19 mouse cellular contexts compared by ENCODE assay signal in genomic region chr6:86474646-86475181, GRCm38 (mm10). TPM values are rescaled to one million over a fixed set of nuclear protein-coding genes. Genes with fewer than 3 reads are reported as not detected.
DNase-seq lines count a peak whose midpoint lies in the region; ATAC-seq and TF ChIP-seq lines count a peak whose summit lies in the region.
"Had no signal": no experiment of that assay in that cellular context is flagged by ENCODE, and none has a peak within 500 bp of the region (broad histone marks: within the 10 kb centered on the region; RNA-seq: fewer than 3 reads in every experiment).

No protein-coding gene starts in this region.

- H3K4me2 ChIP-seq in lung, embryonic 16.5 days (ENCODE audit: low read depth, low read length): no peak overlapping the region
- peak overlapping the region; percentile 47 for H3K4me2 ChIP-seq in myocyte (ENCODE audit: low read depth)

- H3K9me3 ChIP-seq in lung, embryonic 16.5 days (ENCODE audit: control insufficient read depth, low read length): no peaks in the 10 kb centered on the region

- H3K36me3 ChIP-seq in lung, embryonic 16.5 days (ENCODE audit: control insufficient read depth, insufficient read depth, low read length): no peaks in the 10 kb centered on the region; the same call in 1 of the 2 replicates
- H3K36me3 ChIP-seq in myocyte (ENCODE audit: control insufficient read depth, insufficient read depth): no peaks in the 10 kb centered on the region

- peak overlapping the region; percentile 73 for H3K4me3 ChIP-seq in gastrocnemius, adult 2 months
- H3K4me3 ChIP-seq in lung, embryonic 16.5 days (ENCODE audit: low read length): no peak overlapping the region
- no peak overlapping the region for H3K4me3 ChIP-seq in lung, adult 2 months (replicated peaks; ENCODE audit: extremely low read depth, low read depth, low read length)
- no peak overlapping the region for H3K4me3 ChIP-seq in myocyte
- H3K4me3 ChIP-seq: erythroblast, embryonic 14.5 days had no signal

- no peak for TF ChIP-seq POLR2A in lung, adult 2 months (IDR thresholded peaks at IDR 0.05; ENCODE audit: borderline replicate concordance, extremely low read depth, low read depth, low read length)
- no peak for TF ChIP-seq POLR2A in myocyte (IDR thresholded peaks at IDR 0.05; ENCODE audit: insufficient read length, low read depth)

- intact Hi-C loops in gastrocnemius, adult 2 months (cut with DNase I): no loop called here

- H3K9ac ChIP-seq in lung, embryonic 16.5 days (ENCODE audit: low read length): no peak overlapping the region
- H3K9ac ChIP-seq: forebrain, postnatal 0 days had no signal

- TF ChIP-seq CTCF in gastrocnemius, adult 2 months (IDR thresholded peaks at IDR 0.05): no peak
- TF ChIP-seq CTCF in lung, adult 2 months (IDR thresholded peaks at IDR 0.05; ENCODE audit: insufficient read depth, low read length): no peak

- H3ac ChIP-seq in myocyte (ENCODE audit: control insufficient read depth, insufficient read length): no peak overlapping the region

- peaks cover 23% of the 10 kb centered on the region for H3K4me1 ChIP-seq in lung, embryonic 16.5 days (replicated peaks; ENCODE audit: control insufficient read depth, insufficient read depth, low read length)
- H3K4me1 ChIP-seq in lung, adult 2 months (ENCODE audit: control insufficient read depth, insufficient read depth, low read length): peaks cover 33% of the 10 kb centered on the region

- no peaks in the 10 kb centered on the region for H3K79me2 ChIP-seq in myocyte (ENCODE audit: control insufficient read depth, insufficient read depth)

- no peak for DNase-seq in gastrocnemius, adult 2 months
- no peak for DNase-seq in gastrocnemius, adult 8-10 months (ENCODE audit: low spot score in 2 of 2)
- DNase-seq in kidney, adult 11 months: peak; percentile 0
- no peak for DNase-seq in kidney, adult 8-10 months
- DNase-seq in lung, adult 2 months: no peak
- no peak for DNase-seq in spleen, adult 18-20 months
- DNase-seq: adrenal gland, postnatal 36 days; forebrain, postnatal 0 days; layer of hippocampus, postnatal 36 days; midbrain, embryonic 14.5 days; right cerebral cortex, adult 18-20 months had no signal

- ATAC-seq in lung, embryonic 16.5 days (ENCODE audit: low read depth): no peak
- ATAC-seq: activated CD4-positive, CD25-positive, alpha-beta regulatory T cell, adult 4 months; forebrain, postnatal 0 days; inflammation-experienced regulatory T-cells, adult 6 months had no signal

- H3K27ac ChIP-seq in gastrocnemius, adult 2 months: peak overlapping the region; percentile 92
- peak overlapping the region; percentile 58 for H3K27ac ChIP-seq in lung, embryonic 16.5 days (ENCODE audit: low read length)
- H3K27ac ChIP-seq: macrophage had no signal

- no peaks in the 10 kb centered on the region for H3K27me3 ChIP-seq in lung, embryonic 16.5 days (ENCODE audit: control insufficient read depth, insufficient read depth, low read depth, low read length)
- H3K27me3 ChIP-seq in myocyte (ENCODE audit: control insufficient read depth, insufficient read depth, insufficient read length): no peaks in the 10 kb centered on the region

TF ChIP-seq in myocyte, 11 proteins besides CTCF, POLR2A, EP300 and RAD21:
- TF ChIP-seq MYOG (IDR thresholded peaks at IDR 0.05; ENCODE audit: control insufficient read depth in 1 of 3, insufficient read depth in 1 of 3, insufficient read length in 2 of 3, low read depth in 2 of 3): no peak
TF ChIP-seq in myocyte: peak in this region for 0.

RNA-seq across cellular contexts. Expression of gene C87436, which starts 36.5 kb away (rescaled TPM):
- total RNA-seq in gastrocnemius, adult 2 months (2021): 1 to 10 TPM; 7.5 to 8.0 TPM
- 1 to 10 TPM; 6.1 to 9.2 (median 7.7) TPM for total RNA-seq in gastrocnemius, adult 8-10 months (2022)
- 23.8 and 26.7 TPM in 2 replicates for polyA plus RNA-seq in lung, embryonic 16.5 days (2015; fragmentation: Nextera tagmentation; extraction: Ambion mirVana)
- polyA plus RNA-seq in lung, adult 2 months (2012; rRNA removed): 10.4 and 13.4 TPM in 2 replicates
- 6.9 TPM for polyA plus RNA-seq in myocyte (2012; fragmentation: generic; extraction: Trizol)

RNA-seq across cellular contexts. Expression of gene Gm44790, which starts 48.3 kb away (rescaled TPM):
- under 1 TPM in 1 of 2 experiments, not detected in 1; 0.53 TPM for total RNA-seq in gastrocnemius, adult 2 months (2021)
- total RNA-seq in gastrocnemius, adult 8-10 months (2022): 1 to 10 TPM in 1 of 4 experiments, not detected in 3; 1.3 TPM
- not detected in 2 replicates for polyA plus RNA-seq in lung, embryonic 16.5 days (2015; fragmentation: Nextera tagmentation; extraction: Ambion mirVana)
- 6.9 and 9.6 TPM in 2 replicates for polyA plus RNA-seq in lung, adult 2 months (2012; rRNA removed)
- not detected for polyA plus RNA-seq in myocyte (2012; fragmentation: generic; extraction: Trizol)
- total RNA-seq: adrenal gland, postnatal 36 days; forebrain, postnatal 0 days; left cerebral cortex, postnatal 36 days had no signal
- polyA plus RNA-seq: activated CD4-positive, CD25-positive, alpha-beta regulatory T cell, adult 4 months; erythroblast, embryonic 14.5 days; hindbrain, embryonic 11.5 days; inflammation-experienced regulatory T-cells, adult 6 months; macrophage; midbrain, embryonic 14.5 days had no signal

RNA-seq across cellular contexts. Expression of gene Pcbp1, which starts 51.4 kb away (rescaled TPM):
- total RNA-seq in gastrocnemius, adult 2 months (2021): 100 to 1,000 TPM; 121 to 128 TPM
- total RNA-seq in gastrocnemius, adult 8-10 months (2022): 100 to 1,000 TPM; 114 to 149 (median 126) TPM
- 168 and 192 TPM in 2 replicates for polyA plus RNA-seq in lung, embryonic 16.5 days (2015; fragmentation: Nextera tagmentation; extraction: Ambion mirVana)
- polyA plus RNA-seq in lung, adult 2 months (2012; rRNA removed): 161 TPM in 2 replicates
- polyA plus RNA-seq in myocyte (2012; fragmentation: generic; extraction: Trizol): 306 TPM
